Mouse (Mus musculus) layer of hippocampus, adult 11-12 months (tissue): ENCODE results near the gene Spata46.

Source experiments
- DNase-seq: peaks from one replicate; pipeline ENCODE4 v3.0.0; 2022; ENCODE audit warnings: low spot score

Spata46 gene

DNA sequence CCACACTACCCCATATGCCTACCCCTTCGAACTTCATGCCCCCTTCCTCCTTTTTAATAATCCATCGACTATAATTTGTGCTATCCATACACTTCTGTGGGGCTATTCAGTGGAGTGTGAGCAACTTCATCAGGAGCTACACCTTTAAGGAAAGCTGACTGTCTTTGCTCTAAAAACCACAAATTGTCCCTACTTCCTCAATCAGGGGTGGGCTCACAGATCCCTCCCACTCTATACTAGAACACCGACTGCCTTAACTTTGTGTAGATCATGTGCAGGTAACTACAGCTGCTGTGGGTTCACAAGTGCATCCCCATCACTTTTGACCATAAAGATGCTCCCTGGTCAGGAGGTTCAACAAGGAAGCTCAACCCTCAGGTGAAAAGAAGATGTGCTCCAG is 31.3 kb downstream of the Spata46 start:
- no peak for DNase-seq

DNA sequence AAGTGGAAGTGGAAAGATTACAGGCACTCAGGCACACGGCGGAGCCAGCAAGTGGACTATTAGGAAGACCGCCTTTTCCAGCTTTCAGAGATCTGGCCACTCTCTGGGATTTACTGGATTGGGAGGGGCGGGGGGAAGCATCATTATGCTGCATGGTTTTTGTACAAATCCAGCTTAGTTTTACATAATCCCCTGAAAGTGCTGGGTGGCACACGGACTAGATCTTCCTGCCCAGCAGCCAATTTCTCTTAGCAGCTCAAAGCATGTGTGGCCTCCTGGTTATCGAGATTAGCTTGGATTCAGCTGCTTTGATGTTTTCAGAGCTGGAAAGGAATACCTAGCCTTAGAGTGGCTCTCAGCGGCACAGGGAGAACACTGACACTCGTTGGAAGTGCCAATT is 34.5 kb downstream of the Spata46 start:
- DNase-seq, result no peak

DNA sequence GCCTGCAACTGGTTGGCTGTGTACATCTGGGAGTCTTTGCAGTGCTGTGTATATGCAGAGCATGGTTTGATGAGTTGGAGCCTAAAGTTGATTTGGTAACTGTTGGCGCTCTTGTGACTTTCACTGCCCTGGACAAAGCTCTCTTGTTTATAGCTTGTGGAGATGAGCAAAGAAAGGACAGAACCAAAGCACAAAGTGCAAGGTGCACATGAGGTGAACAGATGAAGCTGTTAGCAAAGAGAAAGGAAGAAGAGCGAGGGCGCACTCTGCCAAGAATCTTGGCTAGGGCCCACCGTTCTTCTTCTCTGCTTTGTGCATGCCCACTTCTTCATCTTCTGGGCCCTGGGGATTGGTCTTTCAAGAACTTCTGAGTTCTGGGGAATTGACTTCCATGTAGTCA is 35.3 kb downstream of the Spata46 start:
- DNase-seq, result no peak

DNA sequence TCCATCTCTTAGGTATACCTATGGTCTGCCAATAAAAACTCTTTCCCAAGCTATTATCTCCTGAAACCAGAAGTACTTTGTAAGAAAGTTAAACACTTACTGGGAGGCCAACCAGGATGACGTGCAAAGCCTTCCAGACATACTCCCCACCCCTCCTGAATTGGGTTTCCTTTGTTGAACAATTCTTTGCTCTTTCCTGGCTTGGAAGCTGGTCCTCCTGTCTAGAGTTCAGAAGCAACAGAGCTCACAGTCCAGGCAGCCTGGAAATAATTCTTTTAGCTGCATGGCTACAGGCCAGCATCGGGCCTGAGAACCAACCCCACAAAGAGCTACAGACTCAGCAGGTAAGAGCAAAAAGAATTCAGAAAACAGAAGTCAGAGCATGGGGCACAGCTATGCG is 37.7 kb downstream of the Spata46 start:
- DNase-seq, result no peak

- no peak for DNase-seq
Measured at GRCm38 (mm10) chr1:170351080-170351479, 42.5 kb downstream of the Spata46 start.

- no peak for DNase-seq
Measured at GRCm38 (mm10) chr1:170353335-170353734, 44.7 kb downstream of the Spata46 start.

DNA sequence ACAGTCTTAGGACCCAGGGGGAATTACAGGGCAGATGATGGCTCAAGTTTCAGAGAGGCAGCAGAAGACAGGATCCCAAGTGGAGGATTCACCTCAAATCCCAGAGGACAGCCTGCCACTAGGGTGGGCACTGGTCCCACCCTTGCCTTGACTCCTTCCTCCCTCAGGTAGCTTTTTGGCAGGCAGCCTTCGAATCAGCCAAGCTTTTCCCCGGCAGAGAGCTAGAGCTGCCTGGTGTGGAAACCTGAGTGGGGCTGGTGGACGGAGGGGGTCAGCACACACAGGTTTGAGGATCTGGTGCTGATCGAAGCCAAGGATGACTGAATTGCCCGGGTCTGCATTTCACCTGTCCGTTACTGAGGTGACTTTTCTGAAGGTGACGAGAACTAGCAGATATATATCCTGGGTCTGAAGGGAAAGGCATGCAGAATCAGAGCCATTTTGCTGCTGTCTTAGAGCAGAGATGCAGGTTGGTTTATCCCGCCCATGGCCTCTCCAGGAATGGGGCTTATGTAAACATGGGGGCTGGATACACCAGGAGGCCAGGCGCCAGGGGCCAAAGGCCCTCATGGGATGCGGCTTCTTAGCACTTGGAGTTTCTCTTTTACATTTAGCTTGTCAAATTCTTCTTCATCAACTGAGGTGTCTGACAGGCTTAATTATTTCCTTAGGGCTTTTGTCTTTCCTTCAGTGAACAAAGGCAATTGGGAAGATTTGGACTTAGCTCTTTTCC is 51.7 kb downstream of the Spata46 start:
- DNase-seq, result no peak
